Mouse (Mus musculus): ENCODE data around the gene Trpv6. TPM values are rescaled to one million over a fixed set of nuclear protein-coding genes. Genes with fewer than 3 reads are reported as not detected.

Gene Trpv6
- polyA plus RNA-seq, 1 experiment from 2014 or later, result 0.11 TPM

DNA sequence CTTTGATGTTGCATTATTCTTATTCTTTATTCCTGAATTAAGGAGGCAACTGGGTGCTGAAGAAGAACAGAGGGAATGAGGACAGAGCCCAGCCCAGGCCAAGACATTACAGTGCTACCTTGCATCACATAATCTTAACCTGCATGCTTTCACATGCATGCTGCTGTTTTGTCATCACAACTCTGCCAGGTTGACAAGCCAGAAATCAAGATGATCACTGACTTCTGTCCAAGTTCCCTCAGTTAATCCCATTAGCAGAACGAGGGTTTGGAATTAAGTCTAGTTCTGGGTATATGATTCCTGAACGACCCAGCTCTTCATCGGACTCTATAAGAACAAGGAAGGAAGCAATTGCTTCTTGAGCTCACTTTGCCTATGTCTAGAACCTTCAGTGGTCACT, 10.0 kb upstream of the Trpv6 start:
- H3K36me3 ChIP-seq, result no peaks in the 10 kb centered on the region
- no peak overlapping the region for H3K4me2 ChIP-seq
- 82% methylated on average over 3 of the region's 3 CpGs for WGBS
- H3K9ac ChIP-seq, result no peak overlapping the region
- no peak for ATAC-seq (ENCODE audit: insufficient number of reproducible peaks, low FRiP score)
- H3K4me3 ChIP-seq, result no peak overlapping the region
- no peaks in the 10 kb centered on the region for H3K27me3 ChIP-seq (replicated peaks)
- H3K4me1 ChIP-seq (replicated peaks), result no peaks in the 10 kb centered on the region
- H3K27ac ChIP-seq (ENCODE audit: poor library complexity, severe bottlenecking), result no peak overlapping the region
- H3K9me3 ChIP-seq (replicated peaks), result no peaks in the 10 kb centered on the region

- Histone ChIP-seq H3K9me3 (replicated peaks) (no peaks in the 10 kb centered on the region), H3K36me3 (no peaks in the 10 kb centered on the region), H3K27ac (ENCODE audit: poor library complexity, severe bottlenecking) (no peak overlapping the region), H3K4me2 (no peak overlapping the region), H3K9ac (no peak overlapping the region), H3K4me1 (replicated peaks) (no peaks in the 10 kb centered on the region), H3K27me3 (replicated peaks) (0 out of 2 replicates have a peak, but pooled peaks cover under 1% of the 10 kb centered on the region), H3K4me3 (no peak overlapping the region)
- no peak for ATAC-seq (ENCODE audit: insufficient number of reproducible peaks, low FRiP score)
- WGBS, result 71% methylated on average over 3 of the region's 3 CpGs
Observed at GRCm38 (mm10) chr6:41643227-41643626, 7.0 kb upstream of the Trpv6 start.

DNA sequence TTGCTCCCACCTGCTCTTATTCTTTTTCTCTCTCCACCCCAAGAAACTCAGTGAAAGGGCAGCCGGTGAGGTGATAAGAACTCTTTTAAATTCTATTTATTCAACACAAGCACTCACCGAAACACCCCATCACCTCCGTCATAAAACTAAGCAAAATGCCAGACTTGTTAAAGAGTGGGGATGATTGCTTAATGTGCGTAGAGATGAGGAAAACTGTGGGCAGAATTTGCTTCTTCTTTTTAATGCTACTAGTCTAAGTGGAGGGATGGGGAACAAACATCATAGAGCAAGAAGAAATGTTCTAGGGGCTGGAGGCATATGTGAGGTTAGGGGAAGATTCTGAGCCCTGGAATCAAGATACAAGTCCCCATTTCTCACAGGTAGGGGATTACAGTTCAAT, 6.6 kb upstream of the Trpv6 start:
- Histone ChIP-seq H3K4me2 (no peak overlapping the region), H3K4me3 (no peak overlapping the region), H3K4me1 (replicated peaks) (no peaks in the 10 kb centered on the region), H3K36me3 (no peaks in the 10 kb centered on the region), H3K9me3 (replicated peaks) (no peaks in the 10 kb centered on the region), H3K27me3 (replicated peaks) (0 out of 2 replicates have a peak, but pooled peaks cover 3% of the 10 kb centered on the region), H3K27ac (ENCODE audit: poor library complexity, severe bottlenecking) (no peak overlapping the region), H3K9ac (no peak overlapping the region)
- ATAC-seq (ENCODE audit: insufficient number of reproducible peaks, low FRiP score), result no peak
- 73% methylated on average over 4 of the region's 4 CpGs for WGBS

DNA sequence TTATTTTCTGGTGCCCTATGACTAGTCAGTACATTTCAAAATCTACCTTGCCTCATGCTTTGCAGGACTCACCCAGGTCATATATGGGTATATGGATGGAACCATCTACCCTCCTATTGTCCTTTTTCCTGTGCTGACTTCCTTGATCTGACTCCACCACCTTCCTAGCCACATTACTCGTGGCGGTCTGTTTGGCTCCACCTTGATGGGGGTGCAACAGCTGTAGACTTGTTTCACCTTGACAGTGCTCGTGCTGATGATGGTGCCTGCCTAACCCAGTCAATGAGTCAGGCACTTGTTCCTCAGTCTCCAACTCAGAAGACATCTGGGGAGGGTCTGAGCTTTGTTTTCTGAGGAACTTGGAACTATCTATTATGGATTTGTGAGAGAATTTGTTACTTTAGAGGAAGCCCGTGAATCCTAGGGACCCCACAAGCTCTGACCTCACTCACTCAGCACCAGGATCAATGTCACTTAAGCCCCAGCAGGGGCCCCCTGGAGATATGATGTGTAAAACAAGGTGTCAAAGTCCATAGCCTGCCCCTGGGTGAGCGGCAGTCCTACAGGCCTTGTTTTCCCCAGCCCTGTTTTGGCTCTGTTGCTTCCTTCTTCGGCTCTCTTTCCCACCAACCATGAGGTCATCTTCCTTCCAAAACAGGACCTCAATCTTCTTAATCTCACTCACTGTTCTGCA, 5.1 kb upstream of the Trpv6 start:
- Histone ChIP-seq H3K4me2 (no peak overlapping the region), H3K27me3 (replicated peaks) (0 out of 2 replicates have a peak, but pooled peaks cover 3% of the 10 kb centered on the region), H3K4me1 (replicated peaks) (no peaks in the 10 kb centered on the region), H3K27ac (ENCODE audit: poor library complexity, severe bottlenecking) (no peak overlapping the region), H3K4me3 (no peak overlapping the region), H3K9ac (no peak overlapping the region), H3K9me3 (replicated peaks) (no peaks in the 10 kb centered on the region), H3K36me3 (no peaks in the 10 kb centered on the region)
- no peak for ATAC-seq (ENCODE audit: insufficient number of reproducible peaks, low FRiP score)
- 53% methylated on average over 6 of the region's 6 CpGs for WGBS

GRCm38 (mm10) chr6:41640449-41640848, 4.2 kb upstream of the Trpv6 start:
- 78% methylated on average over 3 of the region's 3 CpGs for WGBS
- H3K27me3 ChIP-seq (replicated peaks), result 0 out of 2 replicates have a peak, but pooled peaks cover 3% of the 10 kb centered on the region
- no peaks in the 10 kb centered on the region for H3K4me1 ChIP-seq (replicated peaks)
- H3K27ac ChIP-seq (ENCODE audit: poor library complexity, severe bottlenecking), result no peak overlapping the region
- H3K9ac ChIP-seq, result no peak overlapping the region
- no peak overlapping the region for H3K4me2 ChIP-seq
- ATAC-seq (ENCODE audit: insufficient number of reproducible peaks, low FRiP score), result no peak
- H3K9me3 ChIP-seq (replicated peaks), result no peaks in the 10 kb centered on the region
- no peak overlapping the region for H3K4me3 ChIP-seq
- no peaks in the 10 kb centered on the region for H3K36me3 ChIP-seq

DNA sequence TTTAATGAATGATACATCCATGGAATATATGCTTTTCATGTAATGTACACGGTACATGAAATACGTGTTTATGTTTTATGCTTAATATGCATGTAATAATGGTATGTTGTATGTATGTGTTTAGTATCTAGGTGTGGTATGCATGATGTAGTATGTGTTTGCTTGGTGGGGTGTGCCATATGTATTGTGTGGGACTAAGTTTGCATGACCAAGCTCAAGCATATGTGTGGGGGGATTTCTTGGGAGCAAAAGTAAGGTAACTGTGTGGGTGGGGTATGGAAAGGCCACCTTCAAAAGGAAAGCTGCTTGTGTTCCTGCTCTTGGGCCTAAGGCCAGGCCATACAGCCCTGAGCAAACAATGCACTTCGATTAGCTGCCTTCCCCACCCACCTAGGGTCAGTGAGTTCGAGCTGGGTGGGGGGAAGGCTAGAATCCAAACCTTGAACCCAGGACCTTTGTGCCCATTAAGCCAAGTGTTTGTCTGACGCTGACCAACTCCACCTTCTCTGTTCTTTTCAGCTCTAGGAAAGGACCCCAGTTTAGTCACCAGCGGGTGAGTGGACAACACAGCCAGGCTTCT, 1.8 kb upstream of the Trpv6 start:
- Histone ChIP-seq H3K36me3 (no peaks in the 10 kb centered on the region), H3K27me3 (replicated peaks) (0 out of 2 replicates have a peak, but pooled peaks cover 3% of the 10 kb centered on the region), H3K4me1 (replicated peaks) (no peaks in the 10 kb centered on the region), H3K9me3 (replicated peaks) (no peaks in the 10 kb centered on the region), H3K4me2 (no peak overlapping the region), H3K9ac (no peak overlapping the region), H3K4me3 (no peak overlapping the region), H3K27ac (ENCODE audit: poor library complexity, severe bottlenecking) (no peak overlapping the region)
- WGBS, result 77% methylated on average over 6 of the region's 6 CpGs
- no peak for ATAC-seq (ENCODE audit: insufficient number of reproducible peaks, low FRiP score)

GRCm38 (mm10) chr6:41637393-41637792, 1.2 kb upstream of the Trpv6 start:
- 0 out of 2 replicates have a peak, but pooled peaks cover 3% of the 10 kb centered on the region for H3K27me3 ChIP-seq (replicated peaks)
- 15% methylated on average over 1 of the region's 1 CpGs for WGBS
- no peak overlapping the region for H3K4me2 ChIP-seq
- no peaks in the 10 kb centered on the region for H3K4me1 ChIP-seq (replicated peaks)
- H3K4me3 ChIP-seq, result no peak overlapping the region
- ATAC-seq (ENCODE audit: insufficient number of reproducible peaks, low FRiP score), result no peak
- no peaks in the 10 kb centered on the region for H3K36me3 ChIP-seq
- H3K9me3 ChIP-seq (replicated peaks), result no peaks in the 10 kb centered on the region
- no peak overlapping the region for H3K9ac ChIP-seq
- H3K27ac ChIP-seq (ENCODE audit: poor library complexity, severe bottlenecking), result no peak overlapping the region

DNA sequence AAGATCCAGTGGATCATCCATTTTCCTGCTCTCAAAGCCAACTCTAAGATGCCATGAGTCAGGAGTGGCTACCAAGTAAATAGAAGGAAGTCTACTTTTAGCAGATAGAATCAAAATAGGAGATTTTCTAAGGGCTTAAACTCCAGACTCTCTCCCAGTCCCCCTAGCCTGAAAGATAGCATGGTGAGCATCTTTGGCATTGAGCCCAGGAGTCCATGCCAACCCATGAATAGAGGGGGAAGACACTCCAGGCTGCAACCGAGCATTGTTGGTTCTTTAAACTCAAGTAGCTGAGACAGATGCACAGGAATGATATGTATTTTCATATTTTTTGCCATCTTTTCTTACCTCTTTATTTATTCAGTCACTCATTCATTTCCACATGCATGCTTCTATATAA, 994 bp downstream of the Trpv6 start:
- Histone ChIP-seq H3K27ac (ENCODE audit: poor library complexity, severe bottlenecking) (no peak overlapping the region), H3K4me2 (no peak overlapping the region), H3K27me3 (replicated peaks) (0 out of 2 replicates have a peak, but pooled peaks cover 3% of the 10 kb centered on the region), H3K4me3 (no peak overlapping the region), H3K4me1 (replicated peaks) (no peaks in the 10 kb centered on the region), H3K36me3 (no peaks in the 10 kb centered on the region), H3K9me3 (replicated peaks) (no peaks in the 10 kb centered on the region), H3K9ac (no peak overlapping the region)
- 41% methylated on average over 1 of the region's 1 CpGs for WGBS
- ATAC-seq (ENCODE audit: insufficient number of reproducible peaks, low FRiP score), result no peak

GRCm38 (mm10) chr6:41631549-41631948, 4.7 kb downstream of the Trpv6 start:
- no peak overlapping the region for H3K9ac ChIP-seq
- no peaks in the 10 kb centered on the region for H3K9me3 ChIP-seq (replicated peaks)
- 86% methylated on average over 4 of the region's 4 CpGs for WGBS
- no peaks in the 10 kb centered on the region for H3K4me1 ChIP-seq (replicated peaks)
- H3K27ac ChIP-seq (ENCODE audit: poor library complexity, severe bottlenecking), result no peak overlapping the region
- H3K4me2 ChIP-seq, result no peak overlapping the region
- no peak overlapping the region for H3K4me3 ChIP-seq
- ATAC-seq (ENCODE audit: insufficient number of reproducible peaks, low FRiP score), result no peak
- H3K36me3 ChIP-seq, result no peaks in the 10 kb centered on the region
- H3K27me3 ChIP-seq (replicated peaks), result no peaks in the 10 kb centered on the region

- WGBS, result 64% methylated on average over 2 of the region's 2 CpGs
- Histone ChIP-seq H3K4me1 (replicated peaks) (no peaks in the 10 kb centered on the region), H3K9me3 (replicated peaks) (no peaks in the 10 kb centered on the region), H3K27ac (ENCODE audit: poor library complexity, severe bottlenecking) (no peak overlapping the region), H3K36me3 (no peaks in the 10 kb centered on the region), H3K4me3 (no peak overlapping the region), H3K4me2 (no peak overlapping the region), H3K27me3 (replicated peaks) (no peaks in the 10 kb centered on the region), H3K9ac (no peak overlapping the region)
- ATAC-seq (ENCODE audit: insufficient number of reproducible peaks, low FRiP score), result no peak
Observed at GRCm38 (mm10) chr6:41630791-41631190, 5.4 kb downstream of the Trpv6 start.

- ATAC-seq (ENCODE audit: insufficient number of reproducible peaks, low FRiP score), result no peak
- Histone ChIP-seq H3K9ac (no peak overlapping the region), H3K27ac (ENCODE audit: poor library complexity, severe bottlenecking) (no peak overlapping the region), H3K27me3 (replicated peaks) (no peaks in the 10 kb centered on the region), H3K4me1 (replicated peaks) (no peaks in the 10 kb centered on the region), H3K4me2 (no peak overlapping the region), H3K9me3 (replicated peaks) (no peaks in the 10 kb centered on the region), H3K4me3 (no peak overlapping the region), H3K36me3 (no peaks in the 10 kb centered on the region)
- WGBS, result 58% methylated on average over 1 of the region's 1 CpGs
Observed at GRCm38 (mm10) chr6:41628180-41628579, 8.0 kb downstream of the Trpv6 start.

All from heart, embryonic 12.5 days (tissue).